Mouse (Mus musculus): ENCODE measurements around the gene Arhgef39.
"Not testable (repeated sequence)": the region's sequence is repeated elsewhere in the genome, so short reads cannot be mapped to it uniquely, and the experiment has no call there.

Arhgef39 gene

DNA sequence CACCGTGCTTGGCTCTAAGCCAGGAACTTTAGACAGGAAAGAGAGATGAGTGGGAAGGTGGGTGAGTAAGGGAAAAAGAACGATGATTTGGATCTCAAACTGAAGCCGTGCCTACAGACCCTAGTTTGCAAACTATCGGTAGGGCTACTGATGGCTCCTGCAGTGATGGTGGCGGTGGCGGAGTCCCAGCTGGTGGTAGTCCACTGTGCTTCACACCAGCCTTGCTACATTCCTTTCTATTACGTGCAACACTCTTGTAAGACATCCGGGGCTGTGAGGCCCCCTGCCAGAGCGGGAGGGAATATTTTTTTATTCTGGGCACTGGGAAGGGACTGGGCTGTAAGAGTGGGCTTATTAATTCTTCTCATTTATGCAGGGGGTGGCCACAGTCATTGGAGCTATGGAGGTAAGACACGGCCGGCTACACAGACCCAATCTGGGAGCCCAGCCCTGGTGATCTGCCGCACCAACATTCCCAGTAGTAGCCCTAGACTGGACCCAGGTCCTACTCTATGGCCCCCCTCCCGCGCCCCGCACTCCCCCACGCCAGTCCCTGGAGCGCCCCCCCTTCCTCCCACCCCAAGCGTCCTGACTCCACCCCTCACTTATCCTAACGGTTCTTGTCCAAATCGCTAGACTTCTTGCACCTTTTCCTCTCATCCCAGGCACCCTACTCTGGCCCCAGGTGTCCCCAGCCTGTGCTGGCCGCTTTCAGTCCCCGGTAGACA, 8.6 kb upstream of the Arhgef39 start:
- DNase-seq (ENCODE audit: extremely low read depth, low read depth, low spot score) = no peak

- no peak for DNase-seq (ENCODE audit: extremely low read depth, low read depth, low spot score)
Observed at GRCm38 (mm10) chr4:43506536-43507185, 7.2 kb upstream of the Arhgef39 start, which contains the start of gene Car9. Gene Car9 (plus strand): TSS chr4:43506966.

GRCm38 (mm10) chr4:43506074-43506473, 6.6 kb upstream of the Arhgef39 start:
- DNase-seq (ENCODE audit: extremely low read depth, low read depth, low spot score) = no peak

GRCm38 (mm10) chr4:43504269-43504668, 4.8 kb upstream of the Arhgef39 start:
- DNase-seq (ENCODE audit: extremely low read depth, low read depth, low spot score) = no peak

DNA sequence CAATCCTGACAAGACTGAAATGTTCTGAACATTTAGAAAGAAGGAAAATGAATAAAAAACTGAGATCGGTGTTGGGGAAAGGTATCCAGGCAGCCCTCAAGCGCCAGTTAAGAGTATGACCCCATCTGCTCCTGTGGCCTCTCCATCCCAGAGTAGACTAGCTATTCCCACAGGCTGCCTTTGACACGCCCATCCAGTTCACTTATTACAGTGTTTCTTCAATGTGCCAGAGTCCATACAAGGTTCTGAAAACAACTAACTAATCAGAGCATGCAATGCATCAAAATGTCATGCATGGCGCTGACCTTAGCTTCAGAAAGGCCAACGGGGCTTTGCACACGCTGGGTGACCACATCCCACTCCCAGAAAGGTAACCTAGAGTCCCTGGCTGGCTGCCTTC, 4.0 kb upstream of the Arhgef39 start:
- no peak for DNase-seq (ENCODE audit: extremely low read depth, low read depth, low spot score)

DNA sequence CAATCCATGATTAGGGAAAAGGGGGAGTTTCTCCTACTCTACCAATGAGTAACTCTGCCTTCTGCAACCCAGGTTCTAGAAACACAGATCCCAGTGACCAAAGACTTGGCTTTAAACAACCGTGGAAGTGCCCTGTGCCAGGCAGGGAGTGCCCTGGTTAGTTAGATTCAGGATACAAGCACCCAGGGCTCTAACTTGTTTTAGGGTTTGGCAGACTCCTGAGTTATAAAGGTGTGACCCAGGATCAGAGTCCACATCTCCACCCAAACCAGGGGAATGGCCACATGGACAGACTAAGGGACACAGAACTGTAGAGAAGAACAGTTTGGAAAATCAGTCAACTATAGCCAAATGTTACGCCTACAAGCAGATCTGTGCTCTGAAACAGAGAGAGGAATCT, 3.5 kb upstream of the Arhgef39 start:
- no peak for DNase-seq (ENCODE audit: extremely low read depth, low read depth, low spot score)

DNA sequence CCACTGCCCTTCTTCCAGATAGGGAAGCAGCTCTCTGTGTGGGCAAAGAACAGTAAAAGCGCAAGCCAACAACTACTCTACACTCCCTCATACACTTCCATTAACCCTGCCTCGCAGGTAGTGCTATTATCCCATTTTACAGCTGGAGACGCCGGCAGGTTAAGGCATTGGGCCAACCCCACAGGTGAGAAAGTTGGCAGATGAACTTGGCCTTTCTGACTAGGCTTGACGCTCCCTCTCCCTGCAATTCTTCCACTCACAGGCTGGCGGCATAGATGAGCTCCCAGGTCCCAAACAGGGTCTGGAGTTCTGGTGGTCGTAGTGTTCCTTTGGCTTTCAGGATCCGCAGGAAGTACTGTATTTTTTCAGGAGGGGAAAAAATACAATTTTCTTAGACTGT, 512 bp downstream of the Arhgef39 start:
- DNase-seq (ENCODE audit: extremely low read depth, low read depth, low spot score) = no peak

DNA sequence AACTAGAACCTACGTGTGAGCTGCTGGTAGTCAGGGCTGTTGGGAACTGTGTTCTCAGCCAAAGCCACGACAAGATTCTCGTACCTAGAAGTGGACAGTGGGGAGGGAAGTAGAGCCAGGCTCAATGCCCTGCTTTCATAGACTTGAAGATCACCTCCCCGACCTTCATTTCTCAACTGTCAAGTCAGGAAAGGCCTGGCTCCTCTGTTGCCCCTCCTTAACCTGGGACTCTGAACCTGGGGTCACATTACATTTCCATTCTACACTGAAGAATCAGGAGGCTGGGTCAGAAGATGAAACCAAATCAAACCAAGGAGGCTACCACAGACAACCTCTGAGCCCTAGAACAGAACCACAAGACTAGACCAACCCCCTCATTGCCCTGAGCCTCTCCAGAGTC, 1.5 kb downstream of the Arhgef39 start:
- no peak for DNase-seq (ENCODE audit: extremely low read depth, low read depth, low spot score)

GRCm38 (mm10) chr4:43497405-43497804, 2.1 kb downstream of the Arhgef39 start:
- DNase-seq (ENCODE audit: extremely low read depth, low read depth, low spot score) = no peak

DNA sequence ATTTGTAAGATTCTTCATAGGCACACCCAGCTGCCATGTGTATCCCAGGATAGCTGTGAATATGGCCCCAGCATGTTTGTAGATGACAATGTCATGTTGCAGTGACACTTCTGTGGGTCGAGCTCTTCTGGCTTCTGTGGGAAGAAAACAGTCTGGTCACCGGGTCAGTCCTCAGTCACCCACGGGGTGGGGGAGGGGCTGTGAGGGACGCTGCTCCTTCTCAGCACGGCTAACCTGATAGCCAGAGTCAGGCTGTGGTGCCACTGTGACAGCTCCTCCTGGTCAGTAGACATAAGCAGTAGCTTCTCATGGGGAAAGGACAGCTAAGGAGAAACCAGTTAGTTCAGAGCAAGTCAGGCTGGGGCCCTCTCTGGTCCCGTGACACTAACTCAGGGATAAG, 2.9 kb downstream of the Arhgef39 start:
- DNase-seq (ENCODE audit: extremely low read depth, low read depth, low spot score) = no peak

- DNase-seq (ENCODE audit: extremely low read depth, low read depth, low spot score) = no peak
Observed at GRCm38 (mm10) chr4:43493846-43494240, 5.7 kb downstream of the Arhgef39 start.

GRCm38 (mm10) chr4:43493186-43493845, 6.2 kb downstream of the Arhgef39 start:
- no peak for DNase-seq (ENCODE audit: extremely low read depth, low read depth, low spot score)

DNA sequence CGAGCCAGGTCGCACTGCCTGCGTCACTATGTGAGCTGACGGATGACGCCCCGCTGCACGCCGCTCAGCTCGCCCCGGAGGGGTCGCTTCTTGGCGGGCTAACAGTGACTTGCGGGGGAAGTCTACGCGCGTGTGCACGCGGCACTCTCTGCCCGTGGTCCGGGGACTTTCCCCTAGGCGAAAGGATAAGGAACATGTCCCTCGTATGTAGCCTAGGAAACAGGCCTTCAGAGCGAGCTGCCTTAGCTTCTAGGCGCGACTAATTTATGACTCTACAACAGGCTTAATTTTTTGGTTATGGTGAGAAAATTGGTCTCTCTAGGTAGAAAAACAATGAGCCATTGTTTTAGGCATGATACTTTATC, 6.7 kb downstream of the Arhgef39 start, which contains the start of gene Ccdc107:
Ccdc107 (plus strand) TSS at position 80 of the 365 bp plus-strand sequence.
- DNase-seq (ENCODE audit: extremely low read depth, low read depth, low spot score) = peak; percentile 84

- DNase-seq (ENCODE audit: extremely low read depth, low read depth, low spot score) = no peak
Observed at GRCm38 (mm10) chr4:43492101-43492820, 7.2 kb downstream of the Arhgef39 start.

GRCm38 (mm10) chr4:43490801-43491200, 8.7 kb downstream of the Arhgef39 start:
- no peak for DNase-seq (ENCODE audit: extremely low read depth, low read depth, low spot score)

GRCm38 (mm10) chr4:43489611-43490010, 9.9 kb downstream of the Arhgef39 start:
- DNase-seq (ENCODE audit: extremely low read depth, low read depth, low spot score) = no peak

DNA sequence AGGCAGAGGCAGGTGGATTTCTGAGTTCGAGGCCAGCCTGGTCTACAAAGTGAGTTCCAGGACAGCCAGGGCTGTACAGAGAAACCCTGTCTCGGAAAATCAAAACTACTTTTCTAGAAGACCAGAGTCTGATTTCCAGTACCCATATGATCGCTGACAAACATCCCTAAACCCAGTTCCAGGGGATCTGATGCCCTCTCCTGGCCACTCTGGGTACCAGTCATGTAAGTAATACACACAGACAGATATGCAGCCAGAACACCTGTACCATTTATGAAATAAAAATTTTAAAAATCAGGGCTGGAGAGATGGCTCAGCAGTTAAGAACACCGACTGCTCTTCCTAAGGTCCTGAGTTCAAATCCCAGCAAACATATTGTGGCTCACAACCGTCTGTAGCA, 13.8 kb downstream of the Arhgef39 start:
- DNase-seq (ENCODE audit: extremely low read depth, low read depth, low spot score) = not testable (repeated sequence)

DNA sequence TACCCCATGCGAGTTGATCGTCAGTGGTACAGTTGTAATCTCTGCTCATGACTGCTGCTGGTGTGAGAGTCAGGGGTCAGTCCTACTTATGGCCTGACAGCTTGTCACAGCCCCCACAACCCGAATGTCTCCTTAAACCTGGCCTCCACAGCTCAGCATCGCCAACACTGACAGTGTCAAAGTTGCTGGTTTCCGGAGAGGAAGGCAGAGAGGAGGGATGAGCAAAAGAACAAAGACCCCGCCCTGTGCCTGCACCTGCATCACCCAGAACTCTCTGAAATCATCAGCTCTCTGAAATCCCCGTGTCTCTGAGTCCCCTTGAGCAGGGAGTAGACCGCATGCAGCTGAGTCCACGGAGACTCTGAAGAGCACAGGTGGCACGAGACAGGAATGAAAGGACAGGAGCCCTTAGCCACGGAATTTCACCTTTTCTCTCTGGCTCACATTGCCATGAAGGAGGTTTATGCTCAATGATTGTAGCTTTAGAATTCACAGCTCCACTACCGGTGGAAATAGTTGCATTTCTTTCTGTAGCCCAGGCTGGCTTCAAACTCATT, 15.9 kb downstream of the Arhgef39 start, which contains the start of gene Sit1:
Sit1 (minus strand) TSS at position 200 of the 557 bp plus-strand sequence.
- no peak for DNase-seq (ENCODE audit: extremely low read depth, low read depth, low spot score)

DNA sequence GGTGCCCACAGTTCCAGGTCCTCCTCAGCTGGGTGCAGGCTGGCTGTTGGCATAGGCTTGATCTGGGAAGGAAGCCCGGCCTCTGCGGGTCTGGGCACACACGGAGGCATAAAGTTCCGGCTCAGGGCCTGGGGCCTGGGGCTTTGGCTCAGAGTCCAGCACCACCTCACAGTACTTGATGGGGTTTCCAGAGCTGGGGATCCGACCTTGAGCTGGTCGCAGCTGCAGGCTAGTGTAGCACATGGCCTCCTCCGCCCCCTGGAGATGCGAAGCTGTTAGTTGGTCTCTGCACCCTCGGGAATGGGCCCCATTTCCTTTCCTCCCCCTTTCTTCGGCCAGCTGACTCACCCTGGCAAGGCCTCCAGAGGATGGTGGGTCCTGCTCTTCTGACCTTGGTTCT, 16.9 kb downstream of the Arhgef39 start:
- DNase-seq (ENCODE audit: extremely low read depth, low read depth, low spot score) = no peak

- no peak for DNase-seq (ENCODE audit: extremely low read depth, low read depth, low spot score)
Observed at GRCm38 (mm10) chr4:43481894-43482456, 17.5 kb downstream of the Arhgef39 start.

DNA sequence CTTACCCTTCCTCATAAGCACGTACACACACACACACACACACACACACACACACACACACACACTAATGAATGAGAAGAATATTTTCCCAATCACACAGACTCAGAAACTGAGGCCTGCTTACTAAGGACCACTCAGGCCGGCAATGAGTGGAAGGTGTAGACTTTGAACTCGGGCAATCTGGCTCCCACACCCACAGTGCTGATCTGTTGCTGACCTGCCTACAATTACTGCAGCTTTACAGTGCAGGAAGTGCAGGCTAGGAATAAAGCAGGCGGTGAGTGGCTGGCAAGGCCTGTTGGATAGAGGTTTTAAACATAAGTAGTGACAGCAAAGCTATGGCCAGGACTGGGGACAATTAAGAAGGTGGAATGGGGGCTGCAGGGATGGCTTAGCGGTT, 18.5 kb downstream of the Arhgef39 start:
- DNase-seq (ENCODE audit: extremely low read depth, low read depth, low spot score) = no peak

Measured in fat pad, adult 2 months (tissue).